Mouse (Mus musculus): ENCODE data around the gene Nfia. TPM values are rescaled to one million over a fixed set of nuclear protein-coding genes. Genes with fewer than 3 reads are reported as not detected.
A peak's percentile ranks its signal among the peaks of the same experiment; 100 is the strongest.

Gene Nfia
- polyA plus RNA-seq, 1 experiment from 2014 or later, result 88.3 TPM

DNA sequence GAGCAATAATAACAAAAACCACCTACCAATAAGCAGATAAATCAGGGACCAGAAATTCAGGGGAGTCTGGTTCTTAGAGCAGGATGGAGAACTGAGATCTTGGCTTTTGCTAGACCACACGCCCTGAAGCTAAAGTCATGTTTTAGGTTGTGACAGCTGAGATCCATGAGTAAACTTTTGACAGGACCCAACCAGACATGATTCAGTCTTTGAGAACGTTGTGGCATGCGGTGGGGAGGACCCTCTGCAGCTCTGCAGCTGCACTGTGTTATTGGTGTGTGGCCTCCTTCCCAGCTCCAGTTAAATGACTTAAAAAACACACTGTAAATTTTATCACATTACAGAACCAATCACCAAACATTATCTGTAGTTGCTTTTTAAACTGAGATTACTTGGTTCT lies 87.8 kb downstream of the Nfia start:
- ATAC-seq, result no peak
- WGBS, result 71% methylated on average over 3 of the region's 3 CpGs

DNA sequence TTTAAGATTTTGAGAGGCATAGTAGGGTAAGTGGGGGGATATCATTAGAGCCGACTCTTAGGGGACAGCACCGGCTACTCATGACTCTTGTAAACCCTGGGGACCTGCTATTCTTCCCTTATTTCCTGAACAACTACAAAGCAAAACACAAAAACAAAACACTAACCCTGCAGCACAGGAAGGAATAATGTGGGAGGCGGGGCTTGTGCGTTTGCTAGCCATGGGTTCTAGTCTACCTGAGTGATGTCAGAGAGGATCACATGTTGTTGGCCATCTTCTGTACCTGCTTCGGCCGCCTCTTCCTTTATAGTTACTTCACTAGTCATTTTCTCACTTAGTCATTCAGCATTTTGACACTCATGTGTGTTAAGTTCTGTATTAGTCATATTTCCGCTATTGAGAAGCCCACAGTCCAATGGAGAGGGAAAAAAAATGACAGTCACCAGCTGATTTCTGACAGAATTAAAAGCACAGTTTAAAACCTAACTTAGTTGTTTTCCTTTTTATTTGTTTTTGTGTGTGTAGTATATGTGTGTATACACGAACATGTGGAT lies 88.3 kb downstream of the Nfia start:
- H3K4me1 ChIP-seq (replicated peaks; ENCODE audit: control insufficient read depth, insufficient read depth, low read length), result peaks cover 13% of the 10 kb centered on the region
- H3K4me3 ChIP-seq (replicated peaks; ENCODE audit: low read length), result no peak overlapping the region
- no peak overlapping the region for H3K9ac ChIP-seq (replicated peaks; ENCODE audit: low read depth, low read length)
- WGBS, result 95% methylated on average over 8 of the region's 8 CpGs
- no peak overlapping the region for H3K4me2 ChIP-seq (ENCODE audit: low read length)
- no peaks in the 10 kb centered on the region for H3K9me3 ChIP-seq (ENCODE audit: control insufficient read depth, low read length)
- no peak for ATAC-seq
- H3K36me3 ChIP-seq (ENCODE audit: control insufficient read depth, insufficient read depth), result no peaks in the 10 kb centered on the region
- H3K27ac ChIP-seq (ENCODE audit: low read length), result no peak overlapping the region
- H3K27me3 ChIP-seq (replicated peaks; ENCODE audit: control insufficient read depth, insufficient read depth, low read length), result no peaks in the 10 kb centered on the region

More for the DNA sequence above, 87.8 kb downstream of the Nfia start:
- no peak overlapping the region for H3K27ac ChIP-seq (ENCODE audit: low read length)
- H3K27me3 ChIP-seq (replicated peaks; ENCODE audit: control insufficient read depth, insufficient read depth, low read length), result no peaks in the 10 kb centered on the region
- no peak overlapping the region for H3K4me2 ChIP-seq (ENCODE audit: low read length)
- H3K9ac ChIP-seq (replicated peaks; ENCODE audit: low read depth, low read length), result no peak overlapping the region
- H3K4me1 ChIP-seq (replicated peaks; ENCODE audit: control insufficient read depth, insufficient read depth, low read length), result peaks cover 9% of the 10 kb centered on the region
- no peak overlapping the region for H3K4me3 ChIP-seq (replicated peaks; ENCODE audit: low read length)
- no peaks in the 10 kb centered on the region for H3K9me3 ChIP-seq (ENCODE audit: control insufficient read depth, low read length)
- H3K36me3 ChIP-seq (ENCODE audit: control insufficient read depth, insufficient read depth), result no peaks in the 10 kb centered on the region

DNA sequence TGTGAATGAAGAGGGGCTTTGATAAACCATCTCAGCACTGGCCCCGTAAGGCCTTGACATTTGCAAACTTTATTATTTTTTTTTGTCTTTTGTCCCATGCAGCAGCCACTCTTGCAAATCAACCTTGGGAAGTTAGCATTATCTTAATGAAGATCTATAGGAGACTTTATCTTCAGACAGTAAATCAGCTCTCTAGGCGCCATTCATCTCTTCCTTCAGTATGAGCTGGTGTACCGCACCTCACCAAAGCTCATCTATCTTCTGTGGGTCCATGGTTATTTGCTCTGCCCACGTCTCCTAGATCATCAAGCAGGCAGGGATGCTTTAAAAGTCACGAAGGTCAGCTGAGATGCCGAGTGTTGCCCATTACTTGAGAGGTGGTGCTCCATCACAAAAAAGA lies 89.8 kb downstream of the Nfia start:
- Histone ChIP-seq H3K9me3 (ENCODE audit: control insufficient read depth, low read length) (no peaks in the 10 kb centered on the region), H3K36me3 (ENCODE audit: control insufficient read depth, insufficient read depth) (no peaks in the 10 kb centered on the region), H3K27ac (ENCODE audit: low read length) (no peak overlapping the region), H3K27me3 (replicated peaks; ENCODE audit: control insufficient read depth, insufficient read depth, low read length) (no peaks in the 10 kb centered on the region), H3K4me3 (replicated peaks; ENCODE audit: low read length) (no peak overlapping the region), H3K9ac (replicated peaks; ENCODE audit: low read depth, low read length) (no peak overlapping the region), H3K4me1 (replicated peaks; ENCODE audit: control insufficient read depth, insufficient read depth, low read length) (peaks cover 14% of the 10 kb centered on the region), H3K4me2 (ENCODE audit: low read length) (no peak overlapping the region)
- ATAC-seq, result no peak
- WGBS, result 91% methylated on average over 6 of the region's 6 CpGs

DNA sequence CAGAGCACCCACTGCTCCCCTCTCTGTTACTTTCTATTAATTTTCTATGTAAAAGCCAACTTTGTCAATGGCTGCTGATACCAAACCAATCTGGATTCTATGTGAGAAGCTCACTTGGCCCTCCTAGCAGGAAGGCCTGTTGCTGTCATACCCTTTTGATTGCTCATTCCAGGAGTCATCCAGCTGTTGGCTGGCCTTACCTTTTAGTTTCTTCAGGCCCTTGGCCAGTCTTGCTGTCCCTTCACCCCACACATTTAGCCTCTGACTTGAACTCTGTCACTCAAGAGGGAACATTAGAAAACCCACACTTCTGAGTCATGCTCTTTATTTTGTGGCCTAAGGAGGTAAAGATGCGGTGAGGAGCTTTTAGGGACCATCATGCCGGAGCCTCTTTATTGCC lies 91.7 kb downstream of the Nfia start:
- Histone ChIP-seq H3K9ac (replicated peaks; ENCODE audit: low read depth, low read length) (no peak overlapping the region), H3K4me1 (replicated peaks; ENCODE audit: control insufficient read depth, insufficient read depth, low read length) (peaks cover 17% of the 10 kb centered on the region), H3K4me3 (replicated peaks; ENCODE audit: low read length) (no peak overlapping the region), H3K4me2 (ENCODE audit: low read length) (no peak overlapping the region), H3K9me3 (ENCODE audit: control insufficient read depth, low read length) (no peaks in the 10 kb centered on the region), H3K27me3 (replicated peaks; ENCODE audit: control insufficient read depth, insufficient read depth, low read length) (no peaks in the 10 kb centered on the region), H3K36me3 (ENCODE audit: control insufficient read depth, insufficient read depth) (no peaks in the 10 kb centered on the region), H3K27ac (ENCODE audit: low read length) (no peak overlapping the region)
- WGBS, result 98% methylated on average over 2 of the region's 2 CpGs
- no peak for ATAC-seq

DNA sequence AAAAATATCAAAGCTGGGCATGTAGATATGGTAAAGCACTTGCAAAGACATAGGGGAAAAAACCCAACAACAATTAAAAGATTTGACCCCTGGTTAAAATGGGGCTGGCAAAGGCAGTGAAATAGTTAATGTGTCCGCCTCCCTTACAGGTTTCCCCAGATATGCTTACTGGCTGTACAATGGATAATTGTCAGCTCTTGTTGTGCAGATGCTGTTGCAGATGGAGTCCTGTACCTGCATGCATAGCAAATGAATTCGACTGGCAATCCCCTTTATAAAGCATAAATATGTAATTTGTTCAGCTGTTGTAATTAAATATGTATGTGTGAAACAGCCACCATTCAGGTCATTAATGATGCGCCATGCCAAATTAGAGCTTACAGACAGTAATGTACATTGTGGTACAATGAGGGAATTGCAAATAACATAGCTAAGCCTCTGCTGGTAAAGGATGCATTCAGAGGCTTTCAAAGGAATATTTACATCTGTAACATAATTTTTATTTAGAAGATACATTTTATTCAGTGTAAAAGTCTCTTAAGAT lies 92.9 kb downstream of the Nfia start:
- 18% methylated on average over 3 of the region's 3 CpGs for WGBS
- H3K9me3 ChIP-seq (ENCODE audit: control insufficient read depth, low read length), result no peaks in the 10 kb centered on the region
- H3K27ac ChIP-seq (ENCODE audit: low read length), result peak overlapping the region; percentile 50
- H3K4me1 ChIP-seq (replicated peaks; ENCODE audit: control insufficient read depth, insufficient read depth, low read length), result peaks cover 26% of the 10 kb centered on the region
- H3K27me3 ChIP-seq (replicated peaks; ENCODE audit: control insufficient read depth, insufficient read depth, low read length), result no peaks in the 10 kb centered on the region
- no peak overlapping the region for H3K4me3 ChIP-seq (replicated peaks; ENCODE audit: low read length)
- H3K36me3 ChIP-seq (ENCODE audit: control insufficient read depth, insufficient read depth), result no peaks in the 10 kb centered on the region
- no peak for ATAC-seq
- no peak overlapping the region for H3K9ac ChIP-seq (replicated peaks; ENCODE audit: low read depth, low read length)
- H3K4me2 ChIP-seq (ENCODE audit: low read length), result no peak overlapping the region

DNA sequence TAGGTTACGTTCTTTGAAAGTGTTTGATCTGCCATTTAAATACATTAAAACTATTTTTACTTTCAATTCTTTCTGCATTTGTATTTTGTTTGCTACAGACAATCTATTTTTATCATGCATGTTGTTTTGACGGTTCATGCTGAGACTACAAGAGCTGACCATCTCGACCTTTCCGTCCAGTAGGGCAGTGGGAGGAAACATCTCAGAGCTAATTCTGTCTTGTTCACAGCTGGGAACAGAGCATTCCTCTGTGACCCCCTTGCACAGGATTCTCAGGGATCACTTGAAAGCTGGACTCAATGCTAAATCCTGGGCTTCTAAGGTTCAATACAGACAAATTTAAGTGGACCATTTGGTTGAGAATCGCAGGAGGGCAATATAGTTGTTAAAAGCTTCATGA lies 93.9 kb downstream of the Nfia start:
- 64% methylated on average over 5 of the region's 5 CpGs for WGBS
- no peak for ATAC-seq
- H3K4me1 ChIP-seq (replicated peaks; ENCODE audit: control insufficient read depth, insufficient read depth, low read length), result peaks cover 31% of the 10 kb centered on the region
- H3K27me3 ChIP-seq (replicated peaks; ENCODE audit: control insufficient read depth, insufficient read depth, low read length), result no peaks in the 10 kb centered on the region
- no peak overlapping the region for H3K27ac ChIP-seq (ENCODE audit: low read length)
- no peak overlapping the region for H3K4me3 ChIP-seq (replicated peaks; ENCODE audit: low read length)
- H3K36me3 ChIP-seq (ENCODE audit: control insufficient read depth, insufficient read depth), result no peaks in the 10 kb centered on the region
- H3K9ac ChIP-seq (replicated peaks; ENCODE audit: low read depth, low read length), result no peak overlapping the region
- H3K9me3 ChIP-seq (ENCODE audit: control insufficient read depth, low read length), result no peaks in the 10 kb centered on the region
- H3K4me2 ChIP-seq (ENCODE audit: low read length), result no peak overlapping the region

DNA sequence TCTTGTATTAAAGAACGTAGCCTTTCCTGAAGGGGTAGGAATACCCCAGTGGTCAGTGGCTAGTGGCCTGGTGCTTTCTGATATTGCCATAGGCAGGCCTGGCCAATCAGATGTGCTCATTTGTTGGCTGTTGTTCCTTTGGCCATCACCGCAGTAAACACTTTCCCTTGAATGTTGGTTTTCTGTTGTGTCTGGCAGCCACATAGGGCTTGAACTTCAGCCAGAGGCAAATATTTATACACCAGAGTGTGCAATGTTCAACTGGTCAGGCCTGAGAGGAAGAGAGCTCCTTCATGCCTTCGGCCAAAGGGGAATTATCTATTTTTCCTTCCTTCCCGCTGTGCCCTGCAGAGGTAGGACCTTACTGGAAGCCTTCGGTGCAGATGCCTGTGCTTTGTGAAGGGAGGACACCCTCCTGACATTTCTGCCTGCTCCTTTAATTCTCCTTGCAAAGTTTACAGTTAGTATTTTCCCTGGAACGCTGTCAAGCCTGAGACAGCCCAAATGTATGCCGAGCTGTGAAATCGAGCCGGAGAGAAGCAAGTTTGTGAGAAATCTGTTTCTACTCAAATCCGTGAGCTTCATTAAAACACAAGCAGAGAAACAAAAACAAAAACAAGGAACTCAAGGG lies 95.9 kb downstream of the Nfia start:
- H3K27ac ChIP-seq (ENCODE audit: low read length), result peak overlapping the region; percentile 87
- H3K9ac ChIP-seq (replicated peaks; ENCODE audit: low read depth, low read length), result peak overlapping the region; percentile 42
- no peaks in the 10 kb centered on the region for H3K9me3 ChIP-seq (ENCODE audit: control insufficient read depth, low read length)
- peak overlapping the region; percentile 56 for H3K4me2 ChIP-seq (ENCODE audit: low read length)
- ATAC-seq, result peak; percentile 29
- no peaks in the 10 kb centered on the region for H3K36me3 ChIP-seq (ENCODE audit: control insufficient read depth, insufficient read depth)
- peaks cover 43% of the 10 kb centered on the region for H3K4me1 ChIP-seq (replicated peaks; ENCODE audit: control insufficient read depth, insufficient read depth, low read length)
- H3K4me3 ChIP-seq (replicated peaks; ENCODE audit: low read length), result peak overlapping the region; percentile 45
- no peaks in the 10 kb centered on the region for H3K27me3 ChIP-seq (replicated peaks; ENCODE audit: control insufficient read depth, insufficient read depth, low read length)
- WGBS, result 38% methylated on average over 10 of the region's 10 CpGs

DNA sequence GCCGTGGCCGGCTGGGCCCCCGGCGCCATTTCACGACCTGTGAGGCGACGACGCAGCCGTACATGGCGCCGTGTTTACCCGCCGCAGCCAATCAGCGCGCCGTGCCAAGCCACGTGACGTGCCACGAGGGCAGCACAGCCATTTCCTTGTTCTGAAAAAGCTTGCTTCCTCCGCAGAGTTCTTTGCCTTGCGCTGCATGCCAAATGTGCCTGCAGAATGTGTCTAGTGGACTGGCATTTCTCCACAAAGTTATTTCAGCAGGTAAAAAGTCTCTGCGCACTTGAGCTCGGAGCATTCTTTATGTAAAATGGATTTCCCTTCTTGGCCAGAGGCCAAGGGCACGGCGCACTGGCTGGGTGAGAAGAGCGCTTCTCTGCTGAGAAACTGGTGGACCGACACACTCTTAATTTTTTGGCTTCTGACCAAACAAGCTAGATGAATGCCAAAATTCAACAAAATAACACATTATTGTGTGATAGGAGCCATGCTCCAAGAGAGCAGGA lies 96.5 kb downstream of the Nfia start:
- ATAC-seq, result peak; percentile 95
- no peaks in the 10 kb centered on the region for H3K27me3 ChIP-seq (replicated peaks; ENCODE audit: control insufficient read depth, insufficient read depth, low read length)
- peak overlapping the region; percentile 87 for H3K27ac ChIP-seq (ENCODE audit: low read length)
- no peaks in the 10 kb centered on the region for H3K9me3 ChIP-seq (ENCODE audit: control insufficient read depth, low read length)
- no peaks in the 10 kb centered on the region for H3K36me3 ChIP-seq (ENCODE audit: control insufficient read depth, insufficient read depth)
- H3K9ac ChIP-seq (replicated peaks; ENCODE audit: low read depth, low read length), result peak overlapping the region; percentile 42
- WGBS, result 19% methylated on average over 27 of the region's 27 CpGs
- H3K4me1 ChIP-seq (replicated peaks; ENCODE audit: control insufficient read depth, insufficient read depth, low read length), result peaks cover 44% of the 10 kb centered on the region
- H3K4me2 ChIP-seq (ENCODE audit: low read length), result peak overlapping the region; percentile 56
- H3K4me3 ChIP-seq (replicated peaks; ENCODE audit: low read length), result peak overlapping the region; percentile 45

DNA sequence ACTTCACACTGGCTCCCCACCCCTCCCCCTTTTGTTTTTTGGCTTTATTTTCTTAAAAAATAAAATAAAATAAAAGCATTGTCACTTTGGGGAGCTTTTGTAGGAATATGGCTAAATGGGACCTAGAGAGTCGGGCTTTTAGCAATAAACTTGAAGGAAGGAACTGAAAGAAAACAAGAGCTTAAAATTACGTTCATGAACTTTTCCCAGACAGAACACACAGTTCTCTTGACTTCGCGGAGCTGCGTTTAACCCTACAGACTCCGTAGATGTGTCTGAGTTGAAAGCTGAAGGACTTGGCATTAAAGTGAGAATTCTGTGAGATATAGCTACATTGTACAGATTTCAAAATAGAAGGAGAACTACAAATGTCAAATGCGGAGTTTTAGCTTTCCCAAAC lies 96.9 kb downstream of the Nfia start:
- WGBS, result 30% methylated on average over 7 of the region's 7 CpGs
- ATAC-seq, result no peak
- Histone ChIP-seq H3K36me3 (ENCODE audit: control insufficient read depth, insufficient read depth) (no peaks in the 10 kb centered on the region), H3K4me2 (ENCODE audit: low read length) (peak overlapping the region; percentile 56), H3K4me3 (replicated peaks; ENCODE audit: low read length) (peak overlapping the region; percentile 45), H3K27ac (ENCODE audit: low read length) (peak overlapping the region; percentile 87), H3K9me3 (ENCODE audit: control insufficient read depth, low read length) (no peaks in the 10 kb centered on the region), H3K27me3 (replicated peaks; ENCODE audit: control insufficient read depth, insufficient read depth, low read length) (no peaks in the 10 kb centered on the region), H3K4me1 (replicated peaks; ENCODE audit: control insufficient read depth, insufficient read depth, low read length) (peaks cover 49% of the 10 kb centered on the region), H3K9ac (replicated peaks; ENCODE audit: low read depth, low read length) (peak overlapping the region; percentile 42)
